Mouse (Mus musculus) lung, adult 2 months (tissue): Measurements from ENCODE around the gene Crcp.

Experiments used
- CTCF ChIP-seq: fragments of 200-500 bp; IDR thresholded peaks from 2 replicates; pipeline ENCODE4 v1.5.1; 2011; ENCODE audit warnings: mild to moderate bottlenecking, low read length, control low read depth; ENCODE audit not compliant: insufficient read depth
- POLR2A ChIP-seq: fragments of 200-500 bp; IDR thresholded peaks from 2 replicates; pipeline ENCODE4 v1.6.1; 2011; ENCODE audit warnings: low read depth, mild to moderate bottlenecking, control low read depth, low read length, borderline replicate concordance; ENCODE audit errors: extremely low read depth

- TF ChIP-seq POLR2A (no peak), CTCF (no peak)
Observed at GRCm38 (mm10) chr5:130051073-130051860, 22.2 kb downstream of the Crcp start.
